ENCODE assay signal across 22 mouse cellular contexts in the genomic region with DNA sequence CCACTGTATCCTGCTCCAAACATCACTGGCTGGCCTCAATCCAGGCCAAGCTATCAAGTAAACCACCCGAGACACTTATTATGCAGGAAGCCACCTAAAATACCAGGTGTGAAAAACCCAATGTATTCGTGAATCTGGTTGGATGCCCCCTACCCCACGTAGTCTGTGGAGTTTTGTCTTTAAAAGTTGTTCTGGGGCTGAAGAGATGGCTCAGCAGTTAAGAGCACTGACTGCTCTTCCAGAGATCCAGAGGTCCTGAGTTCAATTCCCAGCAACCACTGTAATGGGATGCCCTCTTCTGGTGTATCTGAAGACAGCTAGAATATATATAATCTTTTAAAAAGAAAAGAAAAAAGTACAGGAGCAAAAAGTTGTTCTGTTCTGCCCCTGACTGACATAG. TPM values are rescaled to one million over a fixed set of nuclear protein-coding genes. Genes with fewer than 3 reads are reported as not detected.
"Had no signal": no experiment of that assay in that cellular context is flagged by ENCODE, and none has a peak within 500 bp of the region (broad histone marks: within the 10 kb centered on the region; RNA-seq: fewer than 3 reads in every experiment).

No protein-coding gene starts in this region.

- H3K4me2 ChIP-seq: liver, embryonic 13.5 days; lung, embryonic 15.5 days; midbrain, embryonic 12.5 days; neural tube, embryonic 13.5 days; neural tube, embryonic 15.5 days; stomach, embryonic 15.5 days had no signal

- H3K27ac ChIP-seq: liver, embryonic 13.5 days; lung, embryonic 15.5 days; macrophage; midbrain, embryonic 12.5 days; neural tube, embryonic 13.5 days; neural tube, embryonic 15.5 days; stomach, embryonic 15.5 days; stomach, postnatal 0 days had no signal

- H3K9me3 ChIP-seq: liver, embryonic 13.5 days; lung, embryonic 15.5 days; megakaryocyte, embryonic 14.5 days; midbrain, embryonic 12.5 days; neural tube, embryonic 13.5 days; neural tube, embryonic 15.5 days; stomach, embryonic 15.5 days had no signal

- H3K27me3 ChIP-seq: liver, embryonic 13.5 days; lung, embryonic 15.5 days; megakaryocyte, embryonic 14.5 days; midbrain, embryonic 12.5 days; neural tube, embryonic 13.5 days; neural tube, embryonic 15.5 days; stomach, embryonic 15.5 days had no signal

- H3K4me3 ChIP-seq: liver, embryonic 13.5 days; lung, embryonic 15.5 days; megakaryocyte, embryonic 14.5 days; midbrain, embryonic 12.5 days; myocyte; neural tube, embryonic 13.5 days; neural tube, embryonic 15.5 days; stomach, embryonic 15.5 days had no signal

- H3K36me3 ChIP-seq: liver, embryonic 13.5 days; lung, embryonic 15.5 days; midbrain, embryonic 12.5 days; neural tube, embryonic 13.5 days; neural tube, embryonic 15.5 days; stomach, embryonic 15.5 days had no signal

- ATAC-seq: lung, postnatal 0 days; midbrain, embryonic 16.5 days had no signal

- H3K9ac ChIP-seq: liver, embryonic 13.5 days; lung, embryonic 15.5 days; midbrain, embryonic 12.5 days; neural tube, embryonic 13.5 days; neural tube, embryonic 15.5 days; stomach, embryonic 15.5 days had no signal

- DNase-seq: liver, embryonic 13.5 days; lung, adult 2 months; lung, postnatal 14 days; lung, postnatal 36 days; midbrain, embryonic 14.5 days; retina, postnatal 1 day; right cerebral cortex, adult 18-20 months; thymus, adult 2 months; thymus, postnatal 14 days; thymus, postnatal 36 days had no signal

RNA-seq across cellular contexts. Expression of gene C1qtnf4, which starts 52.7 kb away (rescaled TPM):
- total RNA-seq: megakaryocyte progenitor cell, adult 5-6 weeks had no signal
- polyA plus RNA-seq: macrophage had no signal
